21 mouse cellular contexts compared by ENCODE assay signal in the genomic region with DNA sequence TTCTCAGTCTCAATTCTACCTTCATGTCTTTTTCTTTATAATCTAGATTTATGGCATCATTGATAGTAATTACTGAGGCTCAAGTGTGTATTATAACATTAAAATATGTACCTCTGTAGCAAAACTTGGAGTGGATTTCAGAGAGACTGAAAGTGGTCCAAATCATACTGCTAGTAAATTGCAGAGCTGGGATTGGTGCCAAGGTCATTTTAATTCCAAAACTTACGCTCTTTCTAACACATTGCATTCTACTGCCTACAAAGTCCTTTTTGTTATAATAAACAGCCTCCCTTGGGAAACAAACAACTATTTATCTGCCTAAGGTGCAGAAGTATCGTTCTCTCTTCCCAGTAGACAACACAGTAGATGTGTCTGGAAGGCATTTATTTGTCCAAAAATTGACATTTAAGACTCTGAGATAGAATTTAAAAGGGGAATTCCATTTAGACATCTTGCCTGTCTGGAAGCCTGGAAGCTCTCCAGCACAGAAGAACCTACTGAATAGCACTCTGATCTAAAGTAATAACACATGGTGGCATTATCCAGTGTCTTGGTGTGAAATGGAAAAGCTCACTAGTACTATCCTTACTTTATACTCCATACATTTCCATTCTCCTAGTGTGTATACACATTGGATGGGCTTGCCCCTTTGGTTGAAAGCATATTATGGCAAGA.
DNase-seq lines count a peak whose midpoint lies in the region; ATAC-seq and TF ChIP-seq lines count a peak whose summit lies in the region.
"Had no signal": no experiment of that assay in that cellular context is flagged by ENCODE, and none has a peak within 500 bp of the region (broad histone marks: within the 10 kb centered on the region; RNA-seq: fewer than 3 reads in every experiment).

No protein-coding gene starts in this region.

- H3K27me3 ChIP-seq in forebrain, embryonic 15.5 days: no peaks in the 10 kb centered on the region
- no peaks in the 10 kb centered on the region for H3K27me3 ChIP-seq in forebrain, embryonic 10.5 days (ENCODE audit: poor library complexity, severe bottlenecking)
- H3K27me3 ChIP-seq in liver, embryonic 12.5 days (replicated peaks): no peaks in the 10 kb centered on the region
- H3K27me3 ChIP-seq: forebrain, embryonic 13.5 days; heart, embryonic 15.5 days; liver, embryonic 13.5 days; lung, embryonic 15.5 days had no signal

- H3K9me3 ChIP-seq in forebrain, embryonic 15.5 days: no peaks in the 10 kb centered on the region
- no peaks in the 10 kb centered on the region for H3K9me3 ChIP-seq in forebrain, embryonic 10.5 days
- H3K9me3 ChIP-seq in liver, embryonic 12.5 days (replicated peaks): no peaks in the 10 kb centered on the region
- H3K9me3 ChIP-seq: forebrain, embryonic 13.5 days; heart, embryonic 15.5 days; liver, embryonic 13.5 days; lung, embryonic 15.5 days; midbrain, embryonic 10.5 days had no signal

- H3K27ac ChIP-seq in forebrain, embryonic 15.5 days (replicated peaks): peak overlapping the region; percentile 17; the same call in 1 of the 2 replicates
- H3K27ac ChIP-seq in forebrain, embryonic 10.5 days: no peak overlapping the region
- peak overlapping the region; percentile 11; the same call in 1 of the 2 replicates for H3K27ac ChIP-seq in layer of hippocampus, adult 2 months
- no peak overlapping the region for H3K27ac ChIP-seq in liver, embryonic 12.5 days
- H3K27ac ChIP-seq: forebrain, embryonic 13.5 days; heart, embryonic 15.5 days; liver, embryonic 13.5 days; lung, embryonic 15.5 days; macrophage; midbrain, embryonic 10.5 days had no signal

- peaks cover 5% of the 10 kb centered on the region for H3K4me1 ChIP-seq in forebrain, embryonic 15.5 days
- H3K4me1 ChIP-seq in forebrain, embryonic 10.5 days: no peaks in the 10 kb centered on the region
- H3K4me1 ChIP-seq in liver, embryonic 12.5 days: no peaks in the 10 kb centered on the region
- H3K4me1 ChIP-seq: heart, embryonic 15.5 days; liver, embryonic 13.5 days; lung, embryonic 15.5 days; midbrain, embryonic 10.5 days had no signal

- no peak overlapping the region for H3K9ac ChIP-seq in forebrain, embryonic 15.5 days (replicated peaks)
- H3K9ac ChIP-seq in liver, embryonic 12.5 days: no peak overlapping the region
- H3K9ac ChIP-seq: forebrain, embryonic 13.5 days; heart, embryonic 15.5 days; liver, embryonic 13.5 days; lung, embryonic 15.5 days had no signal

- no peak overlapping the region for H3K4me3 ChIP-seq in forebrain, embryonic 15.5 days
- H3K4me3 ChIP-seq in forebrain, embryonic 10.5 days: no peak overlapping the region
- H3K4me3 ChIP-seq in layer of hippocampus, adult 2 months: no peak overlapping the region
- no peak overlapping the region for H3K4me3 ChIP-seq in liver, embryonic 12.5 days
- H3K4me3 ChIP-seq: forebrain, embryonic 13.5 days; heart, embryonic 15.5 days; liver, embryonic 13.5 days; lung, embryonic 15.5 days; midbrain, embryonic 10.5 days; myocyte had no signal

- 17% methylated on average over 2 of the region's 2 CpGs for WGBS in forebrain, embryonic 15.5 days
- WGBS in forebrain, embryonic 10.5 days: 87% methylated on average over 2 of the region's 2 CpGs
- 57% methylated on average over 2 of the region's 2 CpGs for WGBS in liver, embryonic 12.5 days (ENCODE audit: insufficient replicate concordance)

- no peaks in the 10 kb centered on the region for H3K36me3 ChIP-seq in forebrain, embryonic 15.5 days
- H3K36me3 ChIP-seq in forebrain, embryonic 10.5 days (replicated peaks): no peaks in the 10 kb centered on the region
- H3K36me3 ChIP-seq in liver, embryonic 12.5 days: no peaks in the 10 kb centered on the region
- H3K36me3 ChIP-seq: heart, embryonic 15.5 days; liver, embryonic 13.5 days; lung, embryonic 15.5 days; midbrain, embryonic 10.5 days had no signal

- no peak for TF ChIP-seq CTCF in layer of hippocampus, adult 2 months (conservative IDR thresholded peaks at IDR 0.05)

- no peak overlapping the region for H3K4me2 ChIP-seq in forebrain, embryonic 15.5 days (replicated peaks)
- H3K4me2 ChIP-seq in liver, embryonic 12.5 days: no peak overlapping the region
- H3K4me2 ChIP-seq: forebrain, embryonic 13.5 days; heart, embryonic 15.5 days; liver, embryonic 13.5 days; lung, embryonic 15.5 days had no signal

- DNase-seq in forebrain, embryonic 10.5 days (ENCODE audit: extremely low spot score, low spot score): no peak
- DNase-seq in layer of hippocampus, adult 2 months (ENCODE audit: low spot score in 2 of 2): peak in 1 of 2 experiments; percentile 21
- no peak for DNase-seq in layer of hippocampus, postnatal 25 days (ENCODE audit: extremely low spot score in 1 of 2, low spot score in 1 of 2)
- DNase-seq in 3T3-L1 (ENCODE audit: low read depth, low spot score): peak; percentile 67
- peak; percentile 13 for DNase-seq in NIH3T3 (ENCODE audit: low read depth)
- DNase-seq: cerebellum, adult 9-11 months; embryo, embryonic 11 days; gastrocnemius, postnatal 36 days; kidney, adult 18-20 months; kidney, postnatal 4 days; liver, embryonic 13.5 days; spleen, adult 18-20 months; thymus, postnatal 36 days had no signal

- no peak for ATAC-seq in forebrain, embryonic 15.5 days (replicated peaks)
- ATAC-seq in liver, embryonic 12.5 days: no peak
- ATAC-seq: forebrain, embryonic 13.5 days had no signal

Comparison
In these comparisons a context has a peak if more than half of its experiments do, and no peak if none do; other contexts are left out.
1. H3K27ac ChIP-seq: peak in forebrain, embryonic 15.5 days (single experiment) and layer of hippocampus, adult 2 months (single experiment); none in forebrain, embryonic 10.5 days (single experiment) and liver, embryonic 12.5 days (single experiment).
2. DNase-seq: peak in 3T3-L1 (single experiment) and NIH3T3 (single experiment); none in forebrain, embryonic 10.5 days (single experiment) and layer of hippocampus, postnatal 25 days (0 of 2).